Mouse (Mus musculus) cerebellum, adult 2 months (tissue): ENCODE results near the gene Arhgap10.

Experiments used
- CTCF ChIP-seq: fragments of 200-500 bp; IDR thresholded peaks from 2 replicates; pipeline ENCODE4 v1.5.1; 2011; ENCODE audit warnings: low read depth, mild to moderate bottlenecking, control low read depth, low read length, moderate library complexity, borderline replicate concordance; ENCODE audit not compliant: insufficient read depth
- POLR2A ChIP-seq: fragments of 200-500 bp; IDR thresholded peaks from 2 replicates; pipeline ENCODE4 v1.6.1; 2011; ENCODE audit warnings: low read length, control low read depth, borderline replicate concordance; ENCODE audit not compliant: insufficient read depth

GRCm38 (mm10) chr8:77521028-77521785 lies 3.5 kb upstream of the Arhgap10 start:
- TF ChIP-seq POLR2A (no peak), CTCF (no peak)
